Mouse (Mus musculus) 3134 (cell line): ENCODE measurements around the gene Cdc27.
A peak's percentile ranks its signal among the peaks of the same experiment; 100 is the strongest.

ENCODE experiments used
- DNase-seq: peaks from one replicate; pipeline ENCODE4 v3.0.0-alpha.2; 2011; ENCODE audit warnings: low spot score; ENCODE audit not compliant: insufficient read length; ENCODE audit errors: extremely low read depth

The Cdc27 gene

DNA sequence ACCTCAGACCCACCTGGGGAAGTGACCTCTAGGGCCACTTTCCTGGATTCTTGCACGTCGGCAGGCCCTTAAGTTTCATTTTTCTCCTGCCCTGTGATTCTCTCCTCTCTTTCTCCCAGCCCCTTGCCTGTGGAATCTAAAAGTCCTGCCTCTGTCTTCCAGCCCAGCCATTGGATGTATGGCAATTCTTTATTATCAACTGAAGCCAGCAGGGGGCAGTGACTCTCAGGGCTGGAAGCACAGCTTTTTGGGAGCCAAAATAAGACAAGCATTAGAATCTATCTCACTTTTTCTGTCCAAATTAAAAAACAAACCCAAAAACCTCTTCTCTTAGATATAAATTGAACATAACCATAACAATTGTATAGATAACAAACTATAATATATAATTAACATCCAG, 39.8 kb downstream of the Cdc27 start:
- DNase-seq: no peak

DNA sequence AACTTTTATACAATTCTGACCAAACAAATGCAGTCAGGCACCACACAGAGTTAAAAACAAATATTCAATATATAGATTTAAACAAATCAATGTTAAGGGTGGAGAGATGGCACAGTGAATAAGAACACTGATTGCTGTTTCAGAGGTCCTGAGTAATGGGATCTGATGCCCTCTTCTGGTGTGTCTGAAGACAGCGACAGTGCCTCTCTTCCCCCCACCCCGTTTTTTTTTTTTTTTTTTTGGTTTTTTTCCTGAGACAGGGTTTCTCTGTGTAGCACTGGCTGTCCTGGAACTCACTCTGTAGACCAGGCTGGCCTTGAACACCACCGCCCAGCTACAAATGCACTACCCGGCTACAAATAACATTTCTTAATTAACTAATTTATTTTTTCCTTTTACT, 42.0 kb downstream of the Cdc27 start:
- DNase-seq: no peak

DNA sequence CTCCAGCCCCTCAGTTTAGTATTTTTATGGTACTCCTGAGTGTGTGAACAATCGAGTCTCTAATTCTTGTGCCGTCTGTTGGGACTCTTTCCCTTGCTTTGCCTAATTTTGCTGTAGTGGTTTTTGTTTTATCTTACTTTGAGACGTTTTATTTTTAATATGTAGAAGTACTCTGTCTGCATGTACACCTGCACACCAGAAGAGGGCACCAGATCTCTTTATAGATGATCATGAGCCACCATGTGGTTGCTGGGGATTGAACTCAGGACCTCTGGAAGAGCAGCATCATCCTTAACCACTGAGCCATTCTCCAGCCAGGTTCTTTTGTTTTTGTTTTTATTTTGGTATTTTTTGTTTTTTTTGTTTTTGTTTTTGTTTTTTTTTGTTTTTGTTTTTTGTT, 62.1 kb downstream of the Cdc27 start:
- no peak for DNase-seq

DNA sequence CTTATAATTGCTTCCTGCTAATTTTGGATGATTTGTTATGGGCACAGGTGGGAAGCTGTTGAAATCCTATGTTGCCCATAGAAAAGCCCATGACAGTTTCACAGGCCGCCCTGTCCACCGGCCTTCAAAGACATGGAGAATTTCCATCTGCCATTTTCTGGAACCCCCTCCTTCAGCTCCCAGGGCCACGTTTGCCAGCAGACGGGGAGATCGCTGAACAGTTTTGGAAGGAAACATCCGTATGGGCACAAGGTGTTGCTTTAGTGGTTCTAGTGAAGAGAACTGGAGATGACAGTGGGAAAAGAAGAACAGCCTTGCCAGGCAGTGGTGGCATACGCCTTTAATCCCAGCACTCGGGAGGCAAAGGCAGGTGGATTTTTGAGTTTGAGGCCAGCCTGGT, 68.4 kb downstream of the Cdc27 start:
- DNase-seq: no peak

DNA sequence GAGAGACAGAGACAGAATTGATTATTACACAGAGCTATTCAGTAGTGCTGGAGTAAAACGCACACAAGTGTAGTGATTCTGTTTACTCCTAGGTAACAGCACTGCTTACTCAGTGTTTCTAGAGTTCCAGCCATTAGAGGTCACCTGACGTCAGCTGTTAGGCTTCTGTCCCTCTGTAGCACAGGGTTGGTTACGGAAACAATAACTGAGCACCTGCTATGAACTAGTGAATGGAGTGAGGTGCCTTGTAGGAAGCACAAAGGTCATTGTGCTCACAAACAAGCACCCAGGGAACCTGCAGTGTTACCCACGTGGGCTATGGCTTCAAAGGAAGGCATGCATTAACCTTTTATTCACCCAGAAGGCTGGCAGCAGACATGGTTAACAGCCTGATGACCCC, 70.9 kb downstream of the Cdc27 start:
- no peak for DNase-seq

DNA sequence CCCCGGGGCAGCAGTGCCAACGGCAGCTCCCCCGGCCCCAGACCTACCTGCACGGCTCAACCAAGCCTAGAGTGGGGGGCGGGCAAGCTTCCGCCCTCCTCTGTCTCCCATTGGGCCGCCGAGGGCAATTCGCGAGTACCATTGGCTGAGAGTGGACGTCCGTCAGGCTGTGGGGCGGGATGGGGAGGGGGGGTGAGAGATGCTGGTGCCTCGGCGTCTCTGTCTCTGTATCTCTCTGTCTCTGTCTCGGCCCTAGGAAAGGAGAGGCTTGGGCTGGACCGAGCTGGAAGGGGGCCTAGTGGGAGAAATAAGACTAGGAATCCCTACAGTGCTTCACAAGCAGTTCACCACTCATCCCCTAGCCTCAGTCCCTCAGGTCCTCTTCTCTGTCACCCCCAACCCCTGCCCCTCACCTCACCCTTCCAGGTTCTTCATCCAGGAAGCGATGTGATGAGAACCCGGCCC, 81.0 kb downstream of the Cdc27 start:
- peak; percentile 90 for DNase-seq

DNA sequence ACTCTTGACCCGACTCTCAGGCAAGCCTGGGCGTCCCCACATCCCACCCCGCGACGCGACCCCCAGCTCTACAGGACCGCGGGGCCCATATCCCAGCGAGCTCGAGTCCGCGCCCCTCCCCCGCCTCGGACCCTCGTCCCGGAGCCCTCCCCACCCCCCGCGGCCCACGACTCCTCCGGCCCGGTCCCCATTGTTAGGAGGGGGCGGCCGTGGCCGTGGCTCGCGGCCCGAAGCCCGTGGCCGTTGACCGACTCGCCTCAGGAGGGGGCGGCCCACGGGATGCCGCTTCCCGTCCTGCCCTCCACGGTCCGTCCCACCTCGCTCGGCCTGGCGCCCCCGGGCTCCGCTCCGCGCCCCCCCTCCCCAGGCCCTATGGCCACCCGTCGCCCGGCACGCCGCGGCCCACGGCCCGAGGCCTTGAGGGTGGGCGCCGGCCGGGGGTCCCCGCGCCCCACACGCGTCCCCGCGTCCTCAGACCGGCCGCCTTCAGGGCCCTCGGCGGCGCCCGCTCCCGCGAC, 81.6 kb downstream of the Cdc27 start, which contains the start of gene Kansl1:
Kansl1 (minus strand) TSS at position 111 of the 518 bp plus-strand sequence.
- DNase-seq: peak; percentile 27

DNA sequence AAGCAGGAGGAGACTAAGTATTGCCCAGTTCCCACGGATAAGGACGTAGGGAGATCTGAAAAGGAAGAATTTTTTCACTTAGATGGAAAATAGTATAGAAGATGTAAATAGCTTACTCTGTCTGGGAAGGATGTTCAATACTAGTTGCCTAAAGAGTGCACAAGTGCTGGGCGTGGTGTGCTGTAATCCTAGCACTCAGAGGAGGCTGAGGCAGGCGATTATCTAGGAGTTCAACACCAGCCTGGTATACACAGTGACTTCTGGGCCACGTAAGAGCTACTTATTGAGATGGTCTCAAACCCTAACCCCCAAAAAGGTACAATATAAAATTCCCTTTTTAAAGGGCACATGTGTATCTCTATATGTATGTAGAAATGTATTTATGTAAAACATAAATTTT, 82.7 kb downstream of the Cdc27 start:
- no peak for DNase-seq

DNA sequence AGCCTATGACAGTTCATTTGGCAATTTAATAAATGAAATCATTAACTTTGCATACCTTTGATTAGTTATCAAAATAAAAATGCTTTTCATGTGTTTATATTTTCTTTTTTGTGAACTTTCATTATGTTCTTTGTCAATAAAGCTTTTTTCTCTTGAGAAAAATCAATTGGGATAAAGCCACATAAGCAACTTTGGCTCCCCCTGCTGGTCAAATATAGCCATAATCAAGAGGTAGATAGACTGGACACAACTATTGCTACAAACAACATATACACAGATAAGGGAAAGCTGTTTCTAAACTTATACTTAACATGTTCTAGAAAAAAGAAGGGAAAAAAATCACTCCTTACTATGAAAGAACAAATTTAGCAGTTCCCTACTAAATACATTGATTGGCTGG, 88.9 kb downstream of the Cdc27 start:
- DNase-seq: peak; percentile 22

DNA sequence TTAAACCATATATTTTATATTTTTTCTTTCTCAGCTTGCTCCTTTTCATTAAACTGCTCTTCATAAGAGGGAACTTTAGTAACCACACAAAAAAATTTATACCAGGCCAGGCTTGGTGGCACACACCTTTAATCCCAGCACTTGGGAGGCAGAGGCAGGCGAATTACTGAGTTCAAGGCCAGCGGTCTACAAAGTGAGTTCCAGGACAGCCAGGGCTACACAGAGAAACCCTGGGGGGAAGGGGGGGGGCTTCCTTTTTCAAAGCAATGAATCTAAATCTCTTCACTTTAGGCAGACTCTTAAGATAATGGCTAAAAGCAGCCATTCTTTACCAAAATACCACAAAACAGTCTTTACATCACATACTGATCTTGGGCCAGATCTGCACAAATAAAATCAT, 90.7 kb downstream of the Cdc27 start:
- no peak for DNase-seq

DNA sequence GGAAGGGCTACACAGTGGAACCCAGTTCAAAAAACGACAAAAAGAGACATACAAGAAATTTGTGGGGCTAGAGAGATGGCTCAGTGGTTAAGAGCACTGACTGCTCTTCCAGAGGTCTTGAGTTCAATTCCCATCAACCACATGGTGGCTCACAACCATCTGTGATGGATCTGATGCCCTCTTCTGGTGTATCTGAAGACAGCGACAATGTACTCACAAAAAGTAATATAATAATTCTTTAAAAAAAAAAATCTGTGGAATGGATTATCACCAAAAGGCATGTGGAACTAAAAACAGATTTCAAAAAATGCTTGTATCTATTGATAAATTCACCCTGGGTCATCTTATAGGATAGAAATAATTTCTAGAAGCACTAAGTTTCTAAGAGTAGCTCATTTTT, 91.9 kb downstream of the Cdc27 start:
- no peak for DNase-seq
